Mouse (Mus musculus) kidney, postnatal 0 days (tissue): ENCODE data around the gene Itga2b. TPM values are rescaled to one million over a fixed set of nuclear protein-coding genes. Genes with fewer than 3 reads are reported as not detected.

ENCODE experiments used
- ATAC-seq: fragments of 200-750 bp; cut with Nextera tagmentation; replicated peaks from 2 replicates; pipeline ENCODE4 v1.8.0; 2017; ENCODE audit warnings: low read depth, moderate number of reproducible peaks, moderate TSS enrichment, moderate library complexity; ENCODE audit not compliant: low FRiP score
- DNase-seq: peaks from one replicate; pipeline ENCODE4 v3.0.0-alpha.2; 2016; ENCODE audit warnings: low spot score
- H3K27ac ChIP-seq: fragments of 300-500 bp; sonication (generic); 2 replicates; pipeline ENCODE4 v1.5.1; 2014; ENCODE audit warnings: mild to moderate bottlenecking
- H3K27me3 ChIP-seq: fragments of 300-500 bp; sonication (generic); 2 replicates; pipeline ENCODE4 v1.6.1; 2014; ENCODE audit warnings: low read length, mixed read lengths; ENCODE audit not compliant: insufficient read depth
- H3K36me3 ChIP-seq: fragments of 300-500 bp; sonication (generic); 2 replicates; pipeline ENCODE4 v1.6.1; 2014; ENCODE audit warnings: low read length, mixed read lengths; ENCODE audit not compliant: insufficient read depth
- H3K4me1 ChIP-seq: fragments of 300-500 bp; sonication (generic); replicated peaks from 2 replicates; pipeline ENCODE4 v1.6.1; 2014; ENCODE audit warnings: antibody characterized with exemption, low read length, mixed read lengths; ENCODE audit not compliant: insufficient read depth
- H3K4me2 ChIP-seq: fragments of 300-500 bp; sonication (generic); 2 replicates; pipeline ENCODE4 v1.6.1; 2014; ENCODE audit warnings: mild to moderate bottlenecking, low read length, moderate library complexity, mixed read lengths
- H3K4me3 ChIP-seq: fragments of 300-500 bp; sonication (generic); replicated peaks from 2 replicates; pipeline ENCODE4 v1.5.1; 2014; ENCODE audit warnings: low read depth, low read length
- H3K9ac ChIP-seq: fragments of 300-500 bp; sonication (generic); 2 replicates; pipeline ENCODE4 v1.6.1; 2014; ENCODE audit warnings: low read depth, low read length
- H3K9me3 ChIP-seq: fragments of 300-500 bp; sonication (generic); replicated peaks from 2 replicates; pipeline ENCODE4 v1.6.1; 2016; ENCODE audit warnings: low read length, inconsistent platforms, mixed read lengths
- CTCF ChIP-seq: IDR thresholded peaks from 2 replicates; pipeline ENCODE4 v1.5.1; 2016; ENCODE audit warnings: antibody characterized with exemption, low read depth, mild to moderate bottlenecking, moderate library complexity
- WGBS: fragments of 180-500 bp; shearing (Covaris S2); extraction: QIAGEN DNeasy Blood & Tissue Kit; methylation state at CpG from one replicate; pipeline ENCODE4 v1.1.7; 2014; 5-methylcytosine and 5-hydroxymethylcytosine counted together
- polyA plus RNA-seq: library from polyadenylated mRNA; unstranded; fragments of >200 nt; fragmentation: Nextera tagmentation; extraction: Ambion mirVana; gene quantifications from 2 replicates; pipeline ENCODE4 v1.2.1, GENCODE M21; 2015

Gene Itga2b
- polyA plus RNA-seq, 1 experiment from 2014 or later, result 12.9 TPM

DNA sequence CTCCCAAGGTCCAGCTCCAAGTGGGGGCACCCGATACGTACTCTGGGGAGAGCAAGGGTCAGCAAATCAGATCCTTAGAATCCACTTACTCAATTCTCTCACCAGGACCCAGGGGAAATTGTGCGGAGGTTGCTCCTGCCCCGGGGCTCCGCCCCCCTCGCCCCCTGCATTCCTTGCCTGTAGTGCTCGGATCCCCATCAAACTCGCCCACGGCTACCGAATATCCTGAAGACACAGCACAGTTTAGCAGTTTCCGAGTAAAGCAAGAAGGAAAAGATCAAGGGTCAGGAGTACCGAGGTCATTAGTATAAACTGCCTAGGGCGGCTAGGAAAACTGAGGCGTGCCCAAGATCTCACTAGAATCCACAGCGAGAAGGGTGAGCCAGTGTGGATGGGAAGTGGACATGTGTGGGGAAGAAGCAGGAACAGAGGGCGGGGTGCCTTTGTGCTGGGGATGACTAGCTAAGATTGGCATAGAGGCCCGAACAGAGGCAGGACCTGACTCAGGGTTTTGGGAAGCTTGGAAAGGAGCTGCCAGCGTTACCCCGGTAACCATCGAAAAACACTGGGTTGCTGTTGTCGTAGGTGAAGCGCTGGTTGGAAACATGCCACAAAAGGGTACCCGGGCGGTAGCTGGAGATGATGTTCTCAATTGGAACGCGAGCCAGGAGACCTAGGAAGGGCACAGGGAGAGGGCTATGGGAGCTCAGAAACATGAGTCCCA lies 4.0 kb downstream of the Itga2b start:
- DNase-seq, result peak; percentile 45
- Histone ChIP-seq H3K36me3 (no peaks in the 10 kb centered on the region), H3K4me1 (peaks cover 17% of the 10 kb centered on the region), H3K4me2 (peak overlapping the region; percentile 6), H3K27me3 (no peaks in the 10 kb centered on the region), H3K27ac (no peak overlapping the region), H3K9ac (no peak overlapping the region), H3K4me3 (no peak overlapping the region), H3K9me3 (no peaks in the 10 kb centered on the region)
- no peak for ATAC-seq
- 13% methylated on average over 26 of the region's 26 CpGs for WGBS
- no peak for TF ChIP-seq CTCF

GRCm38 (mm10) chr11:102464901-102465300 lies 5.0 kb downstream of the Itga2b start:
- peaks cover 17% of the 10 kb centered on the region for H3K4me1 ChIP-seq
- no peak overlapping the region for H3K9ac ChIP-seq
- WGBS, result 88% methylated on average over 6 of the region's 6 CpGs
- no peaks in the 10 kb centered on the region for H3K9me3 ChIP-seq
- no peak for TF ChIP-seq CTCF
- no peaks in the 10 kb centered on the region for H3K36me3 ChIP-seq
- ATAC-seq (no peak), DNase-seq (no peak)
- H3K27ac ChIP-seq, result no peak overlapping the region
- no peak overlapping the region for H3K4me3 ChIP-seq
- H3K27me3 ChIP-seq, result no peaks in the 10 kb centered on the region
- no peak overlapping the region for H3K4me2 ChIP-seq

- DNase-seq (no peak), ATAC-seq (0 out of 2 replicates have a peak, but pooled peaks have one; percentile 37)
- no peaks in the 10 kb centered on the region for H3K27me3 ChIP-seq
- H3K4me3 ChIP-seq, result no peak overlapping the region
- H3K9ac ChIP-seq, result no peak overlapping the region
- 61% methylated on average over 3 of the region's 3 CpGs for WGBS
- H3K4me1 ChIP-seq, result peaks cover 9% of the 10 kb centered on the region
- no peak overlapping the region for H3K27ac ChIP-seq
- TF ChIP-seq CTCF, result no peak
- H3K36me3 ChIP-seq, result no peaks in the 10 kb centered on the region
- H3K9me3 ChIP-seq, result no peaks in the 10 kb centered on the region
- H3K4me2 ChIP-seq, result no peak overlapping the region
These were observed 8.2 kb downstream of the Itga2b start for GRCm38 (mm10) chr11:102461764-102462163.

DNA sequence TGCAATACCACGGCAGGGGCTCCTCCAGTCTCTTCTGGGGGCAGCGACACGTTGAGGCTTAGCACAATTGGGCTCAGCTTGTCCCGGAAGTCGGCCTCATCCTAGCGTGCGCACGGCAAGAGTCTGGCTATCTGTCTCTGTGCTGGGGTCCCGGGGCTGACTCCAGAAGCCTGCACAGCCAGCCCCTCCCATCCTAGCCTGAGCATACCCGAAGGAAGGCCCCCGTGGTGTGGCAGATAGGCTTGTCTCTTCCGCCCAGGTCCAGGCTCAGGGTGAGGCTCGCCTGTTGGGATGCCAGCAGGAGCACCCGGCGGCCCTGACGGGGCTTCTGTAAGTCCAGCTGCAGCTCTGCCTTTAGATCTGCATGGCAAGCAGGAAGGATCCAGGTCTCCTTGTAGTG lies 9.4 kb downstream of the Itga2b start:
- Histone ChIP-seq H3K27ac (no peak overlapping the region), H3K4me2 (no peak overlapping the region), H3K9me3 (no peaks in the 10 kb centered on the region), H3K9ac (no peak overlapping the region), H3K4me1 (peaks cover 2% of the 10 kb centered on the region), H3K36me3 (no peaks in the 10 kb centered on the region), H3K27me3 (no peaks in the 10 kb centered on the region), H3K4me3 (no peak overlapping the region)
- DNase-seq, result no peak
- no peak for ATAC-seq
- TF ChIP-seq CTCF, result no peak
- 68% methylated on average over 16 of the region's 16 CpGs for WGBS

- Histone ChIP-seq H3K9me3 (no peaks in the 10 kb centered on the region), H3K4me3 (peak overlapping the region; percentile 49), H3K27ac (peak overlapping the region; percentile 75), H3K9ac (peak overlapping the region; percentile 51), H3K4me2 (peak overlapping the region; percentile 94), H3K4me1 (peaks cover 6% of the 10 kb centered on the region; the same call in 1 of the 2 replicates), H3K36me3 (no peaks in the 10 kb centered on the region), H3K27me3 (no peaks in the 10 kb centered on the region)
- peak; percentile 95 for DNase-seq
- TF ChIP-seq CTCF, result peak; percentile 54
- under 1% methylated on average over 40 of the region's 40 CpGs for WGBS
- peak; percentile 88 for ATAC-seq
These were observed 14.1 kb downstream of the Itga2b start for GRCm38 (mm10) chr11:102455740-102456396.

- Histone ChIP-seq H3K36me3 (no peaks in the 10 kb centered on the region), H3K27ac (no peak overlapping the region), H3K9ac (no peak overlapping the region), H3K9me3 (no peaks in the 10 kb centered on the region), H3K27me3 (no peaks in the 10 kb centered on the region), H3K4me3 (no peak overlapping the region), H3K4me2 (no peak overlapping the region), H3K4me1 (peaks cover 6% of the 10 kb centered on the region)
- DNase-seq, result no peak
- no peak for ATAC-seq
- TF ChIP-seq CTCF, result no peak
- 20% methylated on average over 10 of the region's 10 CpGs for WGBS
These were observed 16.8 kb downstream of the Itga2b start for GRCm38 (mm10) chr11:102453131-102453530.
